Mouse (Mus musculus) MEL-GATA-1-ER (cell line): ENCODE data around the gene Prmt9.

ENCODE experiments used
- DNase-seq: peaks from one replicate; pipeline ENCODE4 v3.0.0-alpha.2; 2012; ENCODE audit warnings: low read depth; ENCODE audit errors: extremely low read depth

Prmt9 gene

GRCm38 (mm10) chr8:77534358-77534992 lies 14.7 kb upstream of the Prmt9 start:
- DNase-seq = peak; percentile 93

- peak; percentile 57 for DNase-seq
Observed at GRCm38 (mm10) chr8:77535026-77535595, 14.1 kb upstream of the Prmt9 start.

- no peak for DNase-seq
Observed at GRCm38 (mm10) chr8:77536821-77537220, 12.4 kb upstream of the Prmt9 start.

GRCm38 (mm10) chr8:77538256-77538655 lies 10.9 kb upstream of the Prmt9 start:
- peak; percentile 19 for DNase-seq

- peak; percentile 20 for DNase-seq
Observed at GRCm38 (mm10) chr8:77543152-77543777, 5.9 kb upstream of the Prmt9 start.

GRCm38 (mm10) chr8:77544428-77544827 lies 4.8 kb upstream of the Prmt9 start:
- peak; percentile 43 for DNase-seq

- DNase-seq = no peak
Observed at GRCm38 (mm10) chr8:77545616-77546015, 3.6 kb upstream of the Prmt9 start.

- DNase-seq = peak; percentile 68
Observed at GRCm38 (mm10) chr8:77549881-77550580, 834 bp downstream of the Prmt9 start.

GRCm38 (mm10) chr8:77552491-77552890 lies 3.3 kb downstream of the Prmt9 start:
- DNase-seq = no peak

- no peak for DNase-seq
Observed at GRCm38 (mm10) chr8:77561441-77561840, 12.2 kb downstream of the Prmt9 start.

GRCm38 (mm10) chr8:77574229-77574628 lies 25.0 kb downstream of the Prmt9 start:
- DNase-seq = no peak

GRCm38 (mm10) chr8:77577674-77578073 lies 28.5 kb downstream of the Prmt9 start:
- no peak for DNase-seq

- DNase-seq = no peak
Observed at GRCm38 (mm10) chr8:77584174-77584573, 35.0 kb downstream of the Prmt9 start.

- DNase-seq = no peak
Observed at GRCm38 (mm10) chr8:77609621-77610020, 60.4 kb downstream of the Prmt9 start.

GRCm38 (mm10) chr8:77610374-77610969 lies 61.3 kb downstream of the Prmt9 start, which contains the start of gene Tmem184c:
TSS of gene Tmem184c (minus strand) at chr8:77610698.
- DNase-seq = peak; percentile 95

GRCm38 (mm10) chr8:77617916-77618315 lies 68.7 kb downstream of the Prmt9 start:
- DNase-seq = no peak

- DNase-seq = no peak
Observed at GRCm38 (mm10) chr8:77623677-77624209, 74.5 kb downstream of the Prmt9 start.

GRCm38 (mm10) chr8:77629858-77630537 lies 80.8 kb downstream of the Prmt9 start:
- DNase-seq = peak; percentile 29

GRCm38 (mm10) chr8:77630691-77631090 lies 81.5 kb downstream of the Prmt9 start:
- DNase-seq = no peak
